ENCODE assay signal across 8 mouse cellular contexts in genomic region chr19:34233944-34234343, GRCm38 (mm10). TPM values are rescaled to one million over a fixed set of nuclear protein-coding genes. Genes with fewer than 3 reads are reported as not detected.
DNase-seq lines count a peak whose midpoint lies in the region; ATAC-seq and TF ChIP-seq lines count a peak whose summit lies in the region.
"Had no signal": no experiment of that assay in that cellular context is flagged by ENCODE, and none has a peak within 500 bp of the region (broad histone marks: within the 10 kb centered on the region; RNA-seq: fewer than 3 reads in every experiment).

No protein-coding gene starts in this region.

- WGBS in liver, postnatal 0 days (ENCODE audit: insufficient replicate concordance), result 69% methylated on average over 14 of the region's 14 CpGs
- WGBS in forebrain, embryonic 10.5 days, result 94% methylated on average over 14 of the region's 14 CpGs

- H3K4me3 ChIP-seq in cortical plate, adult 2 months (ENCODE audit: insufficient read depth, low read length), result no peak overlapping the region
- H3K4me3 ChIP-seq in liver, postnatal 0 days (ENCODE audit: low read depth, low read length), result no peak overlapping the region
- H3K4me3 ChIP-seq in forebrain, embryonic 10.5 days, result no peak overlapping the region
- H3K4me3 ChIP-seq: neural tube, embryonic 12.5 days had no signal

- H3K4me2 ChIP-seq in liver, postnatal 0 days (ENCODE audit: low read depth, low read length), result no peak overlapping the region
- H3K4me2 ChIP-seq: neural tube, embryonic 12.5 days had no signal

- H3K9me3 ChIP-seq in liver, postnatal 0 days (ENCODE audit: low read length), result no peaks in the 10 kb centered on the region
- no peaks in the 10 kb centered on the region for H3K9me3 ChIP-seq in forebrain, embryonic 10.5 days
- H3K9me3 ChIP-seq: neural tube, embryonic 12.5 days had no signal

- H3K9ac ChIP-seq in liver, postnatal 0 days (replicated peaks), result no peak overlapping the region
- H3K9ac ChIP-seq: neural tube, embryonic 12.5 days had no signal

- H3K27me3 ChIP-seq in liver, postnatal 0 days (ENCODE audit: insufficient read depth, low read length), result no peaks in the 10 kb centered on the region
- H3K27me3 ChIP-seq in forebrain, embryonic 10.5 days (ENCODE audit: poor library complexity, severe bottlenecking), result no peaks in the 10 kb centered on the region
- H3K27me3 ChIP-seq: neural tube, embryonic 12.5 days had no signal

- H3K4me1 ChIP-seq in cortical plate, adult 2 months (ENCODE audit: control insufficient read depth, insufficient read depth, low read length), result peaks cover 3% of the 10 kb centered on the region
- H3K4me1 ChIP-seq in liver, postnatal 0 days (ENCODE audit: insufficient read depth), result no peaks in the 10 kb centered on the region
- peaks cover 6% of the 10 kb centered on the region for H3K4me1 ChIP-seq in forebrain, embryonic 10.5 days
- H3K4me1 ChIP-seq: neural tube, embryonic 12.5 days had no signal

- DNase-seq in spleen, adult 18-20 months, result peak; percentile 50 to 61
- DNase-seq in spleen, adult 12 weeks (ENCODE audit: low spot score), result no peak
- DNase-seq in kidney, adult 18-20 months, result peak; percentile 53
- DNase-seq in liver, postnatal 0 days, result peak; percentile 48
- peak; percentile 66 to 69 for DNase-seq in spleen, postnatal 36 days (ENCODE audit: low spot score in 2 of 2)
- no peak for DNase-seq in forebrain, embryonic 10.5 days (ENCODE audit: extremely low spot score, low spot score)

- 0 out of 2 replicates have a peak overlapping the region, but pooled peaks have one; percentile 25 for H3K27ac ChIP-seq in cortical plate, adult 2 months (ENCODE audit: insufficient read depth, low read length)
- no peak overlapping the region for H3K27ac ChIP-seq in liver, postnatal 0 days (ENCODE audit: low read depth)
- H3K27ac ChIP-seq in forebrain, embryonic 10.5 days, result no peak overlapping the region
- H3K27ac ChIP-seq: neural tube, embryonic 12.5 days had no signal

- H3K36me3 ChIP-seq in liver, postnatal 0 days (replicated peaks; ENCODE audit: insufficient read depth, low read length), result peaks cover 54% of the 10 kb centered on the region
- H3K36me3 ChIP-seq in forebrain, embryonic 10.5 days (replicated peaks), result no peaks in the 10 kb centered on the region
- H3K36me3 ChIP-seq: neural tube, embryonic 12.5 days had no signal

- TF ChIP-seq EP300 in liver, postnatal 0 days (IDR thresholded peaks at IDR 0.05; ENCODE audit: low read depth), result no peak

- no peak for TF ChIP-seq CTCF in cortical plate, adult 2 months (IDR thresholded peaks at IDR 0.05; ENCODE audit: extremely low read depth, insufficient read depth, low read length)
- TF ChIP-seq CTCF in liver, postnatal 0 days (IDR thresholded peaks at IDR 0.05; ENCODE audit: low read depth), result no peak

- no peak for TF ChIP-seq POLR2A in cortical plate, adult 2 months (IDR thresholded peaks at IDR 0.05; ENCODE audit: extremely low read depth, insufficient read depth, low read length)

- no peak for ATAC-seq in liver, postnatal 0 days

RNA-seq across cellular contexts. Expression of gene Acta2, which starts 21.4 kb away (rescaled TPM):
- 34.9 and 39.0 TPM in 2 replicates for polyA plus RNA-seq in cortical plate, adult 2 months (2012; rRNA removed)
- 7.3 and 7.7 TPM in 2 replicates for polyA plus RNA-seq in liver, postnatal 0 days (2015; fragmentation: Nextera tagmentation; extraction: Ambion mirVana)
- 6.5 and 8.1 TPM in 2 replicates for polyA plus RNA-seq in forebrain, embryonic 10.5 days (2016; fragmentation: Nextera tagmentation; extraction: Ambion mirVana)

RNA-seq across cellular contexts. Expression of gene Stambpl1, which starts 41.9 kb away (rescaled TPM):
- 16.4 TPM in 2 replicates for polyA plus RNA-seq in cortical plate, adult 2 months (2012; rRNA removed)
- 9.2 and 10.3 TPM in 2 replicates for polyA plus RNA-seq in liver, postnatal 0 days (2015; fragmentation: Nextera tagmentation; extraction: Ambion mirVana)
- polyA plus RNA-seq in forebrain, embryonic 10.5 days (2016; fragmentation: Nextera tagmentation; extraction: Ambion mirVana), result 3.2 and 3.7 TPM in 2 replicates

RNA-seq across cellular contexts. Expression of gene Fas, which starts 56.5 kb away (rescaled TPM):
- polyA plus RNA-seq in cortical plate, adult 2 months (2012; rRNA removed), result 2.0 and 2.8 TPM in 2 replicates
- 37.1 and 41.9 TPM in 2 replicates for polyA plus RNA-seq in liver, postnatal 0 days (2015; fragmentation: Nextera tagmentation; extraction: Ambion mirVana)
- polyA plus RNA-seq in forebrain, embryonic 10.5 days (2016; fragmentation: Nextera tagmentation; extraction: Ambion mirVana), result 0.21 TPM in 1 of 2 replicates, not detected in the other

Comparison
In these comparisons a context has a peak if more than half of its experiments do, and no peak if none do; other contexts are left out.
1. DNase-seq: peak in spleen, adult 18-20 months (2 of 2), kidney, adult 18-20 months (single experiment), liver, postnatal 0 days (single experiment) and spleen, postnatal 36 days (2 of 2); none in spleen, adult 12 weeks (single experiment) and forebrain, embryonic 10.5 days (single experiment).
2. RNA of gene Fas, which starts 56.5 kb away (polyA plus RNA-seq): 37.1 to 41.9 TPM in liver, postnatal 0 days; 2.0 to 2.8 TPM in cortical plate, adult 2 months and 0.21 TPM in forebrain, embryonic 10.5 days; every median in the first group is over 10 times any median in the second.